Mouse (Mus musculus): ENCODE measurements around the gene Snx30.

- no peak for TF ChIP-seq CTCF (IDR thresholded peaks at IDR 0.05; ENCODE audit: borderline replicate concordance, control insufficient read depth, extremely low read depth, insufficient read depth, low read length, poor library complexity)
- no peak for TF ChIP-seq POLR2A (IDR thresholded peaks at IDR 0.05; ENCODE audit: control insufficient read depth, extremely low read depth, insufficient read depth, low read length, poor library complexity)
Observed at GRCm38 (mm10) chr4:59908785-59909184, 103.1 kb downstream of the Snx30 start.
